Mouse (Mus musculus) lung, embryonic 16.5 days (tissue): ENCODE data around the gene Olfr996. TPM values are rescaled to one million over a fixed set of nuclear protein-coding genes. Genes with fewer than 3 reads are reported as not detected.
A peak's percentile ranks its signal among the peaks of the same experiment; 100 is the strongest.
"Not testable (repeated sequence)": the region's sequence is repeated elsewhere in the genome, so short reads cannot be mapped to it uniquely, and the experiment has no call there.

Experiments used
- ATAC-seq: fragments of 200-750 bp; cut with Nextera tagmentation; 2 replicates; pipeline ENCODE4 v1.8.0; 2017; ENCODE audit warnings: low read depth, mild to moderate bottlenecking, moderate library complexity
- H3K27ac ChIP-seq: fragments of 300-500 bp; sonication (generic); 2 replicates; pipeline ENCODE4 v1.5.1; 2014; ENCODE audit warnings: mild to moderate bottlenecking, control low read depth, low read length
- H3K27me3 ChIP-seq: fragments of 300-500 bp; sonication (generic); 2 replicates; pipeline ENCODE4 v1.6.1; 2014; ENCODE audit warnings: low read depth, low read length, mixed read lengths; ENCODE audit not compliant: control insufficient read depth, insufficient read depth
- H3K36me3 ChIP-seq: fragments of 300-500 bp; sonication (generic); 2 replicates; pipeline ENCODE4 v1.6.1; 2014; ENCODE audit warnings: low read length; ENCODE audit not compliant: control insufficient read depth, insufficient read depth
- H3K4me1 ChIP-seq: fragments of 300-500 bp; sonication (generic); replicated peaks from 2 replicates; pipeline ENCODE4 v1.6.1; 2014; ENCODE audit warnings: low read length, mixed read lengths; ENCODE audit not compliant: control insufficient read depth, insufficient read depth
- H3K4me2 ChIP-seq: fragments of 300-500 bp; sonication (generic); 2 replicates; pipeline ENCODE4 v1.6.1; 2014; ENCODE audit warnings: low read depth, low read length, control low read depth
- H3K4me3 ChIP-seq: fragments of 300-500 bp; sonication (generic); 2 replicates; pipeline ENCODE4 v1.5.1; 2014; ENCODE audit warnings: mild to moderate bottlenecking, low read length, control low read depth
- H3K9ac ChIP-seq: fragments of 300-500 bp; sonication (generic); 2 replicates; pipeline ENCODE4 v1.6.1; 2014; ENCODE audit warnings: low read length, control low read depth
- H3K9me3 ChIP-seq: fragments of 300-500 bp; sonication (generic); 2 replicates; pipeline ENCODE4 v1.6.1; 2016; ENCODE audit warnings: low read length; ENCODE audit not compliant: control insufficient read depth
- WGBS: fragments of 180-500 bp; shearing (Covaris S2); extraction: QIAGEN DNeasy Blood & Tissue Kit; methylation state at CpG from one replicate; pipeline ENCODE4 v1.1.7; 2014; 5-methylcytosine and 5-hydroxymethylcytosine counted together
- polyA plus RNA-seq: library from polyadenylated mRNA; unstranded; fragments of >200 nt; fragmentation: Nextera tagmentation; extraction: Ambion mirVana; gene quantifications from 2 replicates; pipeline ENCODE4 v1.2.1, GENCODE M21; 2015

Olfr996 gene
- not detected in 2 replicates for polyA plus RNA-seq

- H3K4me2 ChIP-seq: no peak within 1 kb of the TSS
- H3K36me3 ChIP-seq: no peaks in the 10 kb centered on the region
- no peak within 1 kb of the TSS for H3K4me3 ChIP-seq
These were observed at the start of gene Olfr996 for GRCm38 (mm10) chr2:85578915-85579314. TSS of gene Olfr996 (plus strand) at chr2:85579215.

GRCm38 (mm10) chr2:85532082-85532778 is 46.8 kb upstream of the Olfr996 start:
- Histone ChIP-seq H3K4me1 (no peaks in the 10 kb centered on the region), H3K4me3 (no peak overlapping the region), H3K9ac (no peak overlapping the region), H3K36me3 (no peaks in the 10 kb centered on the region), H3K4me2 (no peak overlapping the region), H3K9me3 (no peaks in the 10 kb centered on the region), H3K27ac (peak overlapping the region; percentile 53), H3K27me3 (no peaks in the 10 kb centered on the region)
- peak; percentile 82 for ATAC-seq
- 36% methylated on average over 2 of the region's 2 CpGs for WGBS

More at GRCm38 (mm10) chr2:85578915-85579314, at the start of gene Olfr996:
- Histone ChIP-seq H3K9me3 (no peaks in the 10 kb centered on the region), H3K27ac (no peak within 1 kb of the TSS), H3K4me1 (no peaks in the 10 kb centered on the region), H3K27me3 (no peaks in the 10 kb centered on the region), H3K9ac (no peak within 1 kb of the TSS)
- ATAC-seq: no peak

- no peaks in the 10 kb centered on the region for H3K9me3 ChIP-seq
- no peak overlapping the region for H3K4me3 ChIP-seq
- ATAC-seq: no peak
- no peak overlapping the region for H3K9ac ChIP-seq
- no peak overlapping the region for H3K4me2 ChIP-seq
- no peak overlapping the region for H3K27ac ChIP-seq
- H3K4me1 ChIP-seq: no peaks in the 10 kb centered on the region
- no peaks in the 10 kb centered on the region for H3K36me3 ChIP-seq
- whole genome bisulfite sequencing: 86% methylated on average over 1 of the region's 1 CpGs
- H3K27me3 ChIP-seq: no peaks in the 10 kb centered on the region
These were observed 45.1 kb upstream of the Olfr996 start for GRCm38 (mm10) chr2:85533934-85534333.

- ATAC-seq: no peak
- no peak overlapping the region for H3K4me2 ChIP-seq
- no peaks in the 10 kb centered on the region for H3K9me3 ChIP-seq
- no peak overlapping the region for H3K27ac ChIP-seq
- H3K4me1 ChIP-seq: no peaks in the 10 kb centered on the region
- no peaks in the 10 kb centered on the region for H3K27me3 ChIP-seq
- H3K4me3 ChIP-seq: no peak overlapping the region
- no peaks in the 10 kb centered on the region for H3K36me3 ChIP-seq
- WGBS: 58% methylated on average over 1 of the region's 1 CpGs
- no peak overlapping the region for H3K9ac ChIP-seq
These were observed 24.2 kb upstream of the Olfr996 start for GRCm38 (mm10) chr2:85554806-85555205.

- Histone ChIP-seq H3K4me1 (no peaks in the 10 kb centered on the region), H3K9ac (no peak overlapping the region), H3K36me3 (no peaks in the 10 kb centered on the region), H3K27me3 (no peaks in the 10 kb centered on the region), H3K9me3 (no peaks in the 10 kb centered on the region), H3K4me3 (no peak overlapping the region), H3K27ac (no peak overlapping the region), H3K4me2 (no peak overlapping the region)
- ATAC-seq: no peak
- WGBS: 34% methylated on average over 4 of the region's 4 CpGs
These were observed 18.8 kb upstream of the Olfr996 start for GRCm38 (mm10) chr2:85560226-85560625.

GRCm38 (mm10) chr2:85561187-85561586 is 17.8 kb upstream of the Olfr996 start:
- no peak for ATAC-seq
- WGBS: 17% methylated on average over 4 of the region's 4 CpGs

GRCm38 (mm10) chr2:85588648-85589047 is 9.6 kb downstream of the Olfr996 start, which contains the start of gene Olfr998:
TSS of gene Olfr998 (plus strand) at chr2:85588948.
- H3K9ac ChIP-seq, H3K36me3 ChIP-seq, H3K27me3 ChIP-seq, H3K4me2 ChIP-seq, H3K27ac ChIP-seq, H3K4me3 ChIP-seq, H3K4me1 ChIP-seq, H3K9me3 ChIP-seq, ATAC-seq: not testable (repeated sequence)
- 86% methylated on average over 2 of the region's 2 CpGs for WGBS

More at GRCm38 (mm10) chr2:85561187-85561586, 17.8 kb upstream of the Olfr996 start:
- Histone ChIP-seq H3K9me3 (no peaks in the 10 kb centered on the region), H3K27ac (no peak overlapping the region), H3K27me3 (no peaks in the 10 kb centered on the region), H3K4me3 (no peak overlapping the region), H3K36me3 (no peaks in the 10 kb centered on the region), H3K4me1 (no peaks in the 10 kb centered on the region), H3K4me2 (no peak overlapping the region), H3K9ac (no peak overlapping the region)

GRCm38 (mm10) chr2:85611803-85612202 is 32.8 kb downstream of the Olfr996 start, which contains the start of gene Olfr1000:
TSS of gene Olfr1000 (minus strand) at chr2:85611903.
- Histone ChIP-seq H3K4me3 (no peak within 1 kb of the TSS), H3K4me2 (no peak within 1 kb of the TSS), H3K9ac (no peak within 1 kb of the TSS), H3K27ac (no peak within 1 kb of the TSS), H3K36me3 (no peaks in the 10 kb centered on the region), H3K27me3 (no peaks in the 10 kb centered on the region), H3K9me3 (no peaks in the 10 kb centered on the region), H3K4me1 (no peaks in the 10 kb centered on the region)
- no peak for ATAC-seq
- 52% methylated on average over 1 of the region's 1 CpGs for whole genome bisulfite sequencing
